Mouse (Mus musculus) MEL-GATA-1-ER (cell line): ENCODE measurements around the gene Zcchc13.
A peak's percentile ranks its signal among the peaks of the same experiment; 100 is the strongest.

ENCODE experiments used
- DNase-seq: peaks from one replicate; pipeline ENCODE4 v3.0.0-alpha.2; 2012; ENCODE audit warnings: low read depth; ENCODE audit errors: extremely low read depth

Zcchc13 gene

DNA sequence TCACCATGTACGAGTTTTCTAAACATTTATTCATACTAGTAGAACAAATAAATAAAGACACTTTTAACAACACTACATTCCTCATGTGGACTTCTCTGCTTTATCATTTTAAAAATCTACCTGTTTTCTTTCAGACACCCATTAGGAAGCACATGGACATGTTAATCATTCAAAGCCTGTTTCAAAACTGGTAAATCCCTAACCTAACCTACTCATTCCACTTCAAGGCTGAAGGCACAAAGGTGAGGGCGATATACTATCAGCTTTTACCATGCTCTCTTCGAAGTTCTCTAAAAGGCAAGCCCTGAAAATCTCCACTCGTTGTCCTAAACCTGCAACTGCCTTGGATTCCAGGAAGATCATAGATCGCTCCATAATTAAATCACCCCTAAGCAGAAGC is 8.2 kb downstream of the Zcchc13 start:
- DNase-seq: no peak

- no peak for DNase-seq
These were observed 13.9 kb downstream of the Zcchc13 start for GRCm38 (mm10) chrX:103644301-103644700.

DNA sequence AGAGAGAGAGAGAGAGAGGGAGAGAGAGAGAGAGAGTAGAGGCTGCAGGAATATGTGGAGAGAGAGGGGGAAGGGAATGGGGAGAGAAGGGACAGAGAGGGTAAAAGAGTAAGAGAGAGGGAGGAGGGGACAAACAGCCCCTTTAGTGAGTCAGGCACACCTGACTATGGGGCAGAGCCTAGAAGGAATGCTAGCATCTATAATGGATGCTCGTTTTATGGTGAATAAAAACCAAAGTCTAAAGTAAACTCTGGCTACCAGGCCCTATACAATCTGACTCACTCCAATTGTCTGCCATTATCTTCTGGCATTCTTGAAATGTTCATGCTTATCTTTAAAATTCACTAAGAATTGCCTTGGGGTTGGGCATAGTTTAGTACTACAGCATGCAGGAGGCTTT is 21.7 kb downstream of the Zcchc13 start:
- DNase-seq: no peak

DNA sequence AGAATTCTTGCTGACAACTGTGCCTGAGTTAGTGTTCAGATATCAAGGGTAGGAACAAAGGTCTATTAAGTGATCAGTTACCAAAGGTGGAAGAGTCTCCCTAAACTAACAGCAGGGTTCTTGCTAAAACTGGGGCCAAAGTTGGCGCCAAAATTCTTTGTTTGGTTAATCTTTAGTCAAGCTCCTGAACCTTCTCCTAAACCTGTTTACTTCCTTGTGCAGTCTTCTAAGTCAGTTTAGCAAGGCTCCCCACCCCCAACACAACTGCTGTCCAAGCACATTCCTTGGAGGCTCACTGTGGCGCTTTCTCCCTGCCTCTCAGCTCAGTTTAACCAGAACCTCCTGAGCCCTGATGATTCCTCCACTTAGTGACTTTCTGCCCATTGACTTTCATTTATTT is 22.6 kb downstream of the Zcchc13 start:
- no peak for DNase-seq

DNA sequence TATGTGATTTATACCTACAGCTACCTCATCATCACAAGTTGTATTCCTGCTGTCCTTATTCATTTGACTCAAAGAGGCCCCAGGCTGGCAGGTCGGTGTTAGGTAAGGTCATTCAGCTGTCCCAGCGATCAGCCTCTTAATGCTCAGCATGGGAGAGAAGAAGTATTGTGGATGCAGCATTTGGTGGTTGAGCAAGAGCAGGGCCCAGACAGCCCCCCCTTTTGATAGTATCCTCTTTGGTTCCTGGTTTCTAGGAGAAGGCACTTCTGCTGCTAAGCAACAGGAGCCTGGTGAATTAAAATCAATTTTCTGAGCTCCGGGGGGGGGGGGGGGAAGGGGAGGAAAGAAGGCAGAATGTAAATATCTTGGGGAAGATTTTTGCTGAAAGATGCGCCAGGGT is 28.6 kb downstream of the Zcchc13 start:
- no peak for DNase-seq

DNA sequence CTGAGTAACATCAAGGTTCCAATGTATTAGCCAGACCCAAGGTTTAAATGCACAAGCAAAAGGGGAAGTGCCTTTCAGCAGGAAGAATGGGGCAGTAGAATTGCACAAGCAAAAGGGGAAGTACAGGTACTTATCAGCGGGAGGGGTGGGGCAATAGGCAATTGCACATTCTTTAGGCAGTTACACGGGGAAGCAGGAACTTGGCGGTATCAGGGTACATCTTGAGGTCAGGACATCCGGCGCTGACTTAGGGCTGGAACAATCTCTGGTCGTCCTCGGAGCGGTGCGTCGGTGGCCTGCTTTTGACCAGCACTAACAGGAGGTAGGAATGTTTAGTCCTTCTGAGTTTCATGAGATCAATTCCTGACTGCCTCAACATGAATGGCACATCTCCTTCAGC is 34.1 kb downstream of the Zcchc13 start:
- DNase-seq: peak; percentile 56

DNA sequence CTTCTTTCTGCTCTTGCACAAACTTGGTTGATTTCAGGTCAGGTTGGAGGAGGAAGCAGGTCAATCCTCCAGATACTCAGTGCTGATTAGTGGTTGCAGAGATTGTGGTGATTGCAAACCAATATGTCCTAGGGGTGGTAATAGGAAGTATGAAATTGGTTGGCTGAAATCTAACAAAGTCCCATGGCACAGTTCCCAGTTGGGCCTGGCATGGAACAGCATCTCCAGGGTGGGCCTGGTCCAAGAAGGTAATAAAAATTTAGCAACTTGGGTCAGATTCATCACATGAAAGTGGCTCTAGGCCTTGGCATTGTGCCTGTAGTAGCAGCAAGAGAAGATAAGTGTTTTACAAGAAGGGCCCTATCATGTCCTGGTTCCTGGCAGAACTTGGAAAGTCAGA is 39.9 kb downstream of the Zcchc13 start:
- DNase-seq: no peak

- DNase-seq: no peak
These were observed 43.4 kb downstream of the Zcchc13 start for GRCm38 (mm10) chrX:103673761-103674160.

- no peak for DNase-seq
These were observed 44.3 kb downstream of the Zcchc13 start for GRCm38 (mm10) chrX:103674674-103675073.
